Mouse (Mus musculus): ENCODE results near the gene Nlrp6. TPM values are rescaled to one million over a fixed set of nuclear protein-coding genes. Genes with fewer than 3 reads are reported as not detected.
A peak's percentile ranks its signal among the peaks of the same experiment; 100 is the strongest.

Nlrp6 gene
- total RNA-seq, 2 experiments from 2014 or later = not detected

- ATAC-seq (replicated peaks; ENCODE audit: poor library complexity, severe bottlenecking) = peak; percentile 92
Measured at GRCm38 (mm10) chr7:140908634-140909107, 12.0 kb upstream of the Nlrp6 start.

- ATAC-seq (replicated peaks; ENCODE audit: poor library complexity, severe bottlenecking) = no peak
Measured at GRCm38 (mm10) chr7:140912293-140912692, 8.4 kb upstream of the Nlrp6 start.

GRCm38 (mm10) chr7:140912846-140913482, 7.7 kb upstream of the Nlrp6 start:
- no peak for ATAC-seq (replicated peaks; ENCODE audit: poor library complexity, severe bottlenecking)

GRCm38 (mm10) chr7:140914031-140914690, 6.5 kb upstream of the Nlrp6 start:
- no peak for ATAC-seq (replicated peaks; ENCODE audit: poor library complexity, severe bottlenecking)

GRCm38 (mm10) chr7:140919911-140920310, 791 bp upstream of the Nlrp6 start:
- ATAC-seq (replicated peaks; ENCODE audit: poor library complexity, severe bottlenecking) = no peak

- ATAC-seq (replicated peaks; ENCODE audit: poor library complexity, severe bottlenecking) = no peak
Measured at GRCm38 (mm10) chr7:140921225-140921975, 698 bp downstream of the Nlrp6 start.

GRCm38 (mm10) chr7:140922398-140923069, 1.8 kb downstream of the Nlrp6 start:
- ATAC-seq (replicated peaks; ENCODE audit: poor library complexity, severe bottlenecking) = peak; percentile 65

- ATAC-seq (replicated peaks; ENCODE audit: poor library complexity, severe bottlenecking) = peak; percentile 2; the same call in 1 of the 2 replicates
Measured at GRCm38 (mm10) chr7:140923070-140923775, 2.5 kb downstream of the Nlrp6 start.

GRCm38 (mm10) chr7:140927181-140927580, 6.5 kb downstream of the Nlrp6 start:
- no peak for ATAC-seq (replicated peaks; ENCODE audit: poor library complexity, severe bottlenecking)

GRCm38 (mm10) chr7:140938436-140938835, 17.7 kb downstream of the Nlrp6 start:
- no peak for ATAC-seq (replicated peaks; ENCODE audit: poor library complexity, severe bottlenecking)

- ATAC-seq (replicated peaks; ENCODE audit: poor library complexity, severe bottlenecking) = no peak
Measured at GRCm38 (mm10) chr7:140938896-140939295, 18.2 kb downstream of the Nlrp6 start.

GRCm38 (mm10) chr7:140939669-140940171, 19.0 kb downstream of the Nlrp6 start:
- ATAC-seq (replicated peaks; ENCODE audit: poor library complexity, severe bottlenecking) = no peak

- ATAC-seq (replicated peaks; ENCODE audit: poor library complexity, severe bottlenecking) = peak; percentile 86
Measured at GRCm38 (mm10) chr7:140941222-140942051, 20.7 kb downstream of the Nlrp6 start, which contains the start of gene Pgghg. Gene Pgghg, plus strand, starts transcription at chr7:140941391.

GRCm38 (mm10) chr7:140942341-140942740, 21.6 kb downstream of the Nlrp6 start:
- ATAC-seq (replicated peaks; ENCODE audit: poor library complexity, severe bottlenecking) = no peak

- no peak for ATAC-seq (replicated peaks; ENCODE audit: poor library complexity, severe bottlenecking)
Measured at GRCm38 (mm10) chr7:140942811-140943210, 22.1 kb downstream of the Nlrp6 start.

- ATAC-seq (replicated peaks; ENCODE audit: poor library complexity, severe bottlenecking) = no peak
Measured at GRCm38 (mm10) chr7:140943356-140943755, 22.7 kb downstream of the Nlrp6 start.

GRCm38 (mm10) chr7:140944236-140944635, 23.5 kb downstream of the Nlrp6 start:
- no peak for ATAC-seq (replicated peaks; ENCODE audit: poor library complexity, severe bottlenecking)

GRCm38 (mm10) chr7:140945247-140945646, 24.5 kb downstream of the Nlrp6 start:
- ATAC-seq (replicated peaks; ENCODE audit: poor library complexity, severe bottlenecking) = no peak

GRCm38 (mm10) chr7:140946311-140946710, 25.6 kb downstream of the Nlrp6 start:
- no peak for ATAC-seq (replicated peaks; ENCODE audit: poor library complexity, severe bottlenecking)
